Mouse (Mus musculus): ENCODE data around the gene Igfbp4. TPM values are rescaled to one million over a fixed set of nuclear protein-coding genes. Genes with fewer than 3 reads are reported as not detected.

Igfbp4 gene
- total RNA-seq, 2 experiments from 2014 or later: 78.1 to 83.3 TPM

DNA sequence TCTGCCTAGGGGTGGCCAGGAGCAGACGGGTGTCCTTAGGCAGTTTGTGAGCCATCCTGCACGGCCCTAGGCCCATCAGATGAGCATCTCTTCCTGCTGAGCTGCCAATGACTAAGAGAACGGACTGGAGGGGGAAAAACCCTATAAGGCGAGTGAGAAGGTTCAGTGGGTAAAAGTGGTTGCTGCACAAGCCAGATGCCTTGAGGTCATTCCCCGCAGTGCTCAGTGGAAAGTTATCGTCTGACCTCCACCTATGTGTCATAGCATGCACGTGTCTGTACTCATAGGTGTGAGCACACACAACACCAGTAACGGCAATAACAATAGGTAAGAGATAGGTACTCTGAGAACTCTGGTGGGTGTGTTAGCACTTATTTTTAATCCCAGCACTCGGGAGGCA, 57.9 kb downstream of the Igfbp4 start:
- intact Hi-C loops (cut with DNase I): no loop called here
- no peak for DNase-seq (ENCODE audit: extremely low spot score in 1 of 2, low spot score in 2 of 2)

DNA sequence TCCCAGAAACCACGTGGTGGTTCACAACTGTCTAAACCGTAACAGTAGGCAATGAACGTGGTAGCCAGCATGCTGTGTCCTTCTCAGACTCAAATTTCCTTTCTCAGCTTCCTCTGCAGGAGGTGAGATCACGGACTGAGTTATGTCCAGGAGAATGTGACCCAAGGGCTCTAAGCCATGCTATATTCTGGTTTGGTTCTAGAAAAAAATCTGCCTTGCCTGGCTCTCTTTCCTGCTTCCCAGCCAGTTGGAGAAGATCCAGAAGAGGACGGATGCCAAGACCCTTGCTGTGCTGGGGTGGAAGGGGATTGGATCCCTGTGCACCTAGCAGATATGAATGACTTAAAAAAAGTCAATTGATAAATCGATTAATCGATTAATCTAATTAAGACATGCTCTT, 58.5 kb downstream of the Igfbp4 start:
- DNase-seq (ENCODE audit: extremely low spot score in 1 of 2, low spot score in 2 of 2): no peak
- intact Hi-C loops (cut with DNase I): no loop called here

DNA sequence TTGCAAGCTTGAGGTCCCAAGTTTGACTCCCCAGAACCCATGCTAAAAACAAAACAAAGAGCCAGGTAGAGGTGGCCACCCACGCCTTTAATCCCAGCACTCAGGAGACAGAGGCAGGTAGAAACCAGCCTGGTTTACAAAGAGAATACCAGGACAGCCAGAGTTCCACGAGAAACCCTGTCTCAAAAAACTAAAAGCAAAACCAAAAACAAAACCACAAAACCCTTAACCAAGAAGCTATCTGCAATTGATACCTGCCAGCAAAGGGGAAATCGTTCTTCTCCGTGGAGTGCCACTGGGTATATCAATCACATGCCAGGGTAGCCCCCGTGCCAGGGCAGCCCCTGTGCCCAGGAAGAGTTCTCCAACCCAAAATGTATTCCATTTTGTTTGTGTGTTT, 59.2 kb downstream of the Igfbp4 start:
- DNase-seq (ENCODE audit: extremely low spot score in 1 of 2, low spot score in 2 of 2): no peak
- intact Hi-C loops (cut with DNase I): no loop called here

DNA sequence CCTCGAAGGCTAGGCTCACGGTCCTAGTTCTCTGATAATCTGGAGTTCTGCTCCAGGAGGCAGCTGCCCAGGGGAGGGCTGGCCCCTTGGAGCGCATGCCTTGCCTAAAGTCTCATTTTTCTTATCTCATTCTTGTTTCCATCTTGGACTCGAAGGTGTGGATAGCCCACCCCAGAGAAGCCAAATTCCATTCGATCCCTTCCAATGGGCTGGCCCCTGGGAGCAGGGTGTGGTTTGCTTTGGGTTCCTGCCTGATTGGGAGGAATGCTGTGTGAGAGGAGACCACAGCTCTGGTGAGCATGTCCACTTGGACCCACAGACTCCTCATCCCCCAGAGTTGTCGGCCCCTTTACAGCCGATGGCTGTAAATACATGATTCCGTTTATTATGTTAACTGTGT, 60.6 kb downstream of the Igfbp4 start:
- DNase-seq (ENCODE audit: extremely low spot score in 1 of 2, low spot score in 2 of 2): no peak
- intact Hi-C loops (cut with DNase I): no loop called here

DNA sequence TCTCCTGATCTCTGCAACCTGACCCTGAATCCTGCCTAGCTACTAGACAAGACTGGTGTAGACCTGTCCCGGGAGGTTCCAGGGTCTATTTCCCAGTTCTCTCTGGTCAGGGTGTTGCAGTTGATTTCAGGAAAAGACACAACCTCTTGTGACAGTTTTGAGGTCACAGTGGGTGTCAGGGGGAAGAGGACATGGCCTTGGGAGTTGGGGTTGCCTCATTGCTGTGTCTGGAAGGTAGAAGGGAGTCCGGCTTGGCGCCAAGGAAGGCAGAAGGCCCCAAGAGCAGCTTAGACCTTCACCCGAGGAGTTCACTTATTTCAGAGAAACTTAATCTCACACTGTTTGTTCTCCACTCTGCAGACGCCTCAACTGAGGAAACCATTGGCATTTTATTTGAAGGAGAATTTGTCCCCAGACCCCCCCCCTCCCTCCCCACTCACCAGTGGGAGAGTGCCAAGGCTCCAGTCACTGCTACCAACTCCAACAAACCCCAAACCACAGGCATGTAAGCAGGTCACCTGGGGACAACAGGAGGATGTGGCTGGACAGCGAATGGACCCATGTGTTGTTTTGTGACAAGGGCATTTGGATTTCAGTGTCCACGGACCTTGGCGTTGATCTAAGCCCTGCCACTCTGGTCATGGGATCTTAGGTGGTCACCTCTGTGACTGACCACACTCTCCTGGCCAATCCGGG, 61.7 kb downstream of the Igfbp4 start:
- intact Hi-C loops (cut with DNase I): no loop called here
- DNase-seq (ENCODE audit: extremely low spot score in 1 of 2, low spot score in 2 of 2): no peak

Other genes with a start within 250 kb of the Igfbp4 start
- gene Msl1, start 245.7 kb upstream of the Igfbp4 start, total RNA-seq (2021): 100 to 1,000 TPM; 162 to 177 TPM
- gene Casc3, start 236.3 kb upstream of the Igfbp4 start, total RNA-seq (2021): 10 to 100 TPM; 52.3 to 55.8 TPM
- 100 to 1,000 TPM; 121 to 122 TPM for gene Rapgefl1, start 204.5 kb upstream of the Igfbp4 start, total RNA-seq (2021)
- gene Wipf2, start 177.6 kb upstream of the Igfbp4 start, total RNA-seq (2021): 10 to 100 TPM; 28.5 to 29.6 TPM
- under 1 TPM; 0.32 TPM for gene Cdc6, start 133.4 kb upstream of the Igfbp4 start, total RNA-seq (2021)
- 10 to 100 TPM; 16.6 to 16.9 TPM for gene Rara, start 113.4 kb upstream of the Igfbp4 start, total RNA-seq (2021)
- gene Gjd3, start 58.2 kb upstream of the Igfbp4 start, total RNA-seq (2021): 1 to 10 TPM; 4.1 to 5.1 TPM
- gene Top2a, start 17.1 kb upstream of the Igfbp4 start, total RNA-seq (2021): 10 to 100 TPM; 10.1 to 12.0 TPM
- gene Tns4, start 48.1 kb downstream of the Igfbp4 start, total RNA-seq (2021): under 1 TPM in 1 of 2 experiments, not detected in 1; 0.51 TPM
- not detected for gene Ccr7, start 113.8 kb downstream of the Igfbp4 start, total RNA-seq (2021)
- 10 to 100 TPM; 73.7 to 83.7 TPM for gene Smarce1, start 189.8 kb downstream of the Igfbp4 start, total RNA-seq (2021)
- 10 to 100 TPM; 31.1 to 31.2 TPM for gene Krt222, start 202.8 kb downstream of the Igfbp4 start, total RNA-seq (2021)
- not detected for gene Krt24, start 244.0 kb downstream of the Igfbp4 start, total RNA-seq (2021)

Data from left cerebral cortex, postnatal 10 days (tissue).